Mouse (Mus musculus) thymus, adult 2 months (tissue): Measurements from ENCODE around the gene Trit1.

ENCODE experiments used
- CTCF ChIP-seq: fragments of 200-500 bp; IDR thresholded peaks from 2 replicates; pipeline ENCODE4 v1.5.1; 2012; ENCODE audit warnings: mild to moderate bottlenecking, control low read depth, low read length, moderate library complexity, borderline replicate concordance; ENCODE audit not compliant: control insufficient read depth, poor library complexity, insufficient read depth; ENCODE audit errors: extremely low read depth
- POLR2A ChIP-seq: fragments of 200-500 bp; IDR thresholded peaks from 2 replicates; pipeline ENCODE4 v1.6.1; 2012; ENCODE audit warnings: mild to moderate bottlenecking, low read length, control low read depth, moderate library complexity; ENCODE audit not compliant: control insufficient read depth, poor library complexity, insufficient read depth; ENCODE audit errors: extremely low read depth

DNA sequence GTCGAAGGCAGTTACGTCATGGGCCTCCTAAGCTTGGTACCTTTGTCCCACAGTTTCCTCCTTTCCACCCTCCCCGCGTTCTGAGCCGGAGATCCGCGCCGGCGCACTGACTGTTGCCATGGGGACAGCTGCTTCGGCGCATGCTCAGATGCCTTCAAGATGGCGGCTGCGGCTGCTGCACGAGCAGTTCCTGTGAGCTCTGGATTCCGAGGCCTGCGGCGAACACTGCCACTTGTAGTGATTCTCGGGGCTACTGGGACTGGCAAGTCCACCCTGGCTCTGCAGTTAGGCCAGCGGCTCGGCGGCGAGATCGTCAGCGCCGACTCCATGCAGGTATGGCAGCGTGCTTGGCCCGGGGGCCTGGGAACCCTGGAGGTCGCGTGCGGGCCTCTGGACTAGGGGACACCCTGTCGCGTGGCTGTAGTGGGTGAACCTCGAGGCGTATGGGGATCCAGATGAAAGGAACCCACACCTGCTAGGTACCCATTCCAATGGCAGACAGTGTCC is at the start of gene Trit1:
- peak; percentile 34; the same call in 1 of the 2 replicates for TF ChIP-seq CTCF
- peak; percentile 71 for TF ChIP-seq POLR2A
